Mouse (Mus musculus): ENCODE measurements around the gene Yap1.

The Yap1 gene

GRCm38 (mm10) chr9:7977587-7977986, 26.8 kb downstream of the Yap1 start:
- DNase-seq (ENCODE audit: inconsistent ontology term): no peak

GRCm38 (mm10) chr9:7971993-7972392, 32.4 kb downstream of the Yap1 start:
- no peak for DNase-seq (ENCODE audit: inconsistent ontology term)

GRCm38 (mm10) chr9:7967980-7968379, 36.4 kb downstream of the Yap1 start:
- no peak for DNase-seq (ENCODE audit: inconsistent ontology term)

- DNase-seq (ENCODE audit: inconsistent ontology term): no peak
These were observed 38.8 kb downstream of the Yap1 start for GRCm38 (mm10) chr9:7965590-7965989.

GRCm38 (mm10) chr9:7963867-7964266, 40.5 kb downstream of the Yap1 start:
- DNase-seq (ENCODE audit: inconsistent ontology term): no peak

- no peak for DNase-seq (ENCODE audit: inconsistent ontology term)
These were observed 41.5 kb downstream of the Yap1 start for GRCm38 (mm10) chr9:7962915-7963314.

GRCm38 (mm10) chr9:7961366-7962160, 42.8 kb downstream of the Yap1 start:
- DNase-seq (ENCODE audit: inconsistent ontology term): peak; percentile 37

- peak; percentile 63 for DNase-seq (ENCODE audit: inconsistent ontology term)
These were observed 44.0 kb downstream of the Yap1 start for GRCm38 (mm10) chr9:7960382-7960781.

- DNase-seq (ENCODE audit: inconsistent ontology term): no peak
These were observed 45.1 kb downstream of the Yap1 start for GRCm38 (mm10) chr9:7959301-7959700.

- DNase-seq (ENCODE audit: inconsistent ontology term): no peak
These were observed 46.3 kb downstream of the Yap1 start for GRCm38 (mm10) chr9:7958025-7958593.

- no peak for DNase-seq (ENCODE audit: inconsistent ontology term)
These were observed 47.0 kb downstream of the Yap1 start for GRCm38 (mm10) chr9:7957407-7957806.

- DNase-seq (ENCODE audit: inconsistent ontology term): no peak
These were observed 48.0 kb downstream of the Yap1 start for GRCm38 (mm10) chr9:7956400-7956799.

GRCm38 (mm10) chr9:7952886-7953285, 51.5 kb downstream of the Yap1 start:
- peak; percentile 88 for DNase-seq (ENCODE audit: inconsistent ontology term)

- no peak for DNase-seq (ENCODE audit: inconsistent ontology term)
These were observed 54.2 kb downstream of the Yap1 start for GRCm38 (mm10) chr9:7950211-7950644.

- no peak for DNase-seq (ENCODE audit: inconsistent ontology term)
These were observed 56.5 kb downstream of the Yap1 start for GRCm38 (mm10) chr9:7947946-7948345.

GRCm38 (mm10) chr9:7943796-7944462, 60.5 kb downstream of the Yap1 start:
- no peak for DNase-seq (ENCODE audit: inconsistent ontology term)

- no peak for DNase-seq (ENCODE audit: inconsistent ontology term)
These were observed 61.7 kb downstream of the Yap1 start for GRCm38 (mm10) chr9:7942701-7943100.

- no peak for DNase-seq (ENCODE audit: inconsistent ontology term)
These were observed 64.3 kb downstream of the Yap1 start for GRCm38 (mm10) chr9:7940075-7940474.

GRCm38 (mm10) chr9:7934419-7934818, 70.0 kb downstream of the Yap1 start:
- DNase-seq (ENCODE audit: inconsistent ontology term): no peak

- no peak for DNase-seq (ENCODE audit: inconsistent ontology term)
These were observed 74.8 kb downstream of the Yap1 start for GRCm38 (mm10) chr9:7929552-7929951.

GRCm38 (mm10) chr9:7928866-7929265, 75.5 kb downstream of the Yap1 start:
- no peak for DNase-seq (ENCODE audit: inconsistent ontology term)

- DNase-seq (ENCODE audit: inconsistent ontology term): no peak
These were observed 76.1 kb downstream of the Yap1 start for GRCm38 (mm10) chr9:7928207-7928793.

Data from Muller cell, postnatal 12 days (primary cell).